In genomic region chr4:141429847-141430246, GRCm38 (mm10) we compare ENCODE assay signal across 9 mouse cellular contexts. TPM values are rescaled to one million over a fixed set of nuclear protein-coding genes. Genes with fewer than 3 reads are reported as not detected.
DNase-seq lines count a peak whose midpoint lies in the region; ATAC-seq and TF ChIP-seq lines count a peak whose summit lies in the region.
"Had no signal": no experiment of that assay in that cellular context is flagged by ENCODE, and none has a peak within 500 bp of the region (broad histone marks: within the 10 kb centered on the region; RNA-seq: fewer than 3 reads in every experiment).

No protein-coding gene starts in this region.

- DNase-seq in gastrocnemius, adult 2 months, result peak; percentile 68
- no peak for DNase-seq in gastrocnemius, postnatal 25 days
- DNase-seq in lung, adult 2 months, result no peak
- no peak for DNase-seq in lung, postnatal 14 days
- peak; percentile 42 for DNase-seq in embryo, embryonic 10 days (ENCODE audit: low spot score)
- peak; percentile 69 for DNase-seq in mesoderm, embryonic 11.5 days (ENCODE audit: low read depth, low spot score)
- no peak for DNase-seq in cerebellum, adult 8-10 months

- TF ChIP-seq CTCF in gastrocnemius, adult 2 months (IDR thresholded peaks at IDR 0.05), result peak; percentile 80
- peak; percentile 74 for TF ChIP-seq CTCF in lung, adult 2 months (IDR thresholded peaks at IDR 0.05; ENCODE audit: insufficient read depth, low read length)

- ATAC-seq in forebrain, embryonic 12.5 days (ENCODE audit: low FRiP score), result no peak

- no peak overlapping the region for H3K4me3 ChIP-seq in gastrocnemius, adult 2 months
- H3K4me3 ChIP-seq in lung, adult 2 months (replicated peaks; ENCODE audit: extremely low read depth, low read depth, low read length), result no peak overlapping the region
- no peak overlapping the region for H3K4me3 ChIP-seq in forebrain, embryonic 12.5 days (replicated peaks)

- H3K4me1 ChIP-seq in lung, adult 2 months (ENCODE audit: control insufficient read depth, insufficient read depth, low read length), result peaks cover 3% of the 10 kb centered on the region
- H3K4me1 ChIP-seq in forebrain, embryonic 12.5 days, result peaks cover 13% of the 10 kb centered on the region

- no peak for TF ChIP-seq POLR2A in lung, adult 2 months (IDR thresholded peaks at IDR 0.05; ENCODE audit: borderline replicate concordance, extremely low read depth, low read depth, low read length)

- no peaks in the 10 kb centered on the region for H3K9me3 ChIP-seq in forebrain, embryonic 12.5 days

- no peak overlapping the region for H3K4me2 ChIP-seq in forebrain, embryonic 12.5 days

- H3K36me3 ChIP-seq in forebrain, embryonic 12.5 days (replicated peaks), result no peaks in the 10 kb centered on the region

- peaks cover 17% of the 10 kb centered on the region for H3K27me3 ChIP-seq in forebrain, embryonic 12.5 days

- intact Hi-C loops in gastrocnemius, adult 2 months (cut with DNase I), result loop anchor here (1.0 to 5.0 kb wide), 2 partner anchors 24 to 77 kb away; no protein-coding TSS in a partner anchor

- no peak overlapping the region for H3K9ac ChIP-seq in forebrain, embryonic 12.5 days

- WGBS in lung, adult 2 months, result 48% methylated on average over 9 of the region's 9 CpGs
- WGBS in forebrain, embryonic 12.5 days, result 49% methylated on average over 9 of the region's 9 CpGs

- no peak overlapping the region for H3K27ac ChIP-seq in gastrocnemius, adult 2 months
- H3K27ac ChIP-seq in forebrain, embryonic 12.5 days, result no peak overlapping the region

RNA-seq across cellular contexts. Expression of gene Srarp, which starts 6.1 kb away (rescaled TPM):
- 1 to 10 TPM in 1 of 2 experiments, under 1 TPM in 1; 0.92 to 1.6 TPM for total RNA-seq in gastrocnemius, adult 2 months (2021)
- total RNA-seq in gastrocnemius, postnatal 25 days (2021), result 1 to 10 TPM in 1 of 2 experiments, under 1 TPM in 1; 0.91 to 1.0 TPM
- polyA plus RNA-seq in lung, adult 2 months (2012; rRNA removed), result 0.18 TPM in 1 of 2 replicates, not detected in the other
- polyA plus RNA-seq in forebrain, embryonic 12.5 days (2016; fragmentation: Nextera tagmentation; extraction: Ambion mirVana), result not detected in 2 replicates
- polyA plus RNA-seq: limb, embryonic 14.5 days had no signal

RNA-seq across cellular contexts. Expression of gene Hspb7, which starts 9.3 kb away (rescaled TPM):
- 100 to 1,000 TPM; 223 to 468 TPM for total RNA-seq in gastrocnemius, adult 2 months (2021)
- 1,000 to 10,000 TPM in 1 of 2 experiments, 100 to 1,000 TPM in 1; 347 to 1,168 TPM for total RNA-seq in gastrocnemius, postnatal 25 days (2021)
- 19.6 and 29.1 TPM in 2 replicates for polyA plus RNA-seq in lung, adult 2 months (2012; rRNA removed)
- polyA plus RNA-seq in forebrain, embryonic 12.5 days (2016; fragmentation: Nextera tagmentation; extraction: Ambion mirVana), result not detected in 2 replicates

RNA-seq across cellular contexts. Expression of gene Clcnkb, which starts 14.0 kb away (rescaled TPM):
- total RNA-seq in gastrocnemius, adult 2 months (2021), result under 1 TPM in 1 of 2 experiments, not detected in 1; 0.25 TPM
- not detected for total RNA-seq in gastrocnemius, postnatal 25 days (2021)
- polyA plus RNA-seq in lung, adult 2 months (2012; rRNA removed), result 0.20 TPM in 1 of 2 replicates, not detected in the other
- polyA plus RNA-seq in forebrain, embryonic 12.5 days (2016; fragmentation: Nextera tagmentation; extraction: Ambion mirVana), result not detected in 2 replicates

RNA-seq across cellular contexts. Expression of gene Zbtb17, which starts 14.6 kb away (rescaled TPM):
- 10 to 100 TPM; 30.2 to 30.6 TPM for total RNA-seq in gastrocnemius, adult 2 months (2021)
- 10 to 100 TPM; 24.7 to 25.5 TPM for total RNA-seq in gastrocnemius, postnatal 25 days (2021)
- polyA plus RNA-seq in lung, adult 2 months (2012; rRNA removed), result 30.9 and 38.6 TPM in 2 replicates
- 58.6 and 61.2 TPM in 2 replicates for polyA plus RNA-seq in forebrain, embryonic 12.5 days (2016; fragmentation: Nextera tagmentation; extraction: Ambion mirVana)

RNA-seq across cellular contexts. Expression of gene Clcnka, which starts 31.3 kb away (rescaled TPM):
- total RNA-seq in gastrocnemius, adult 2 months (2021), result not detected
- under 1 TPM; 0.35 to 0.51 TPM for total RNA-seq in gastrocnemius, postnatal 25 days (2021)
- 1.4 TPM in 1 of 2 replicates, not detected in the other for polyA plus RNA-seq in lung, adult 2 months (2012; rRNA removed)
- not detected in 2 replicates for polyA plus RNA-seq in forebrain, embryonic 12.5 days (2016; fragmentation: Nextera tagmentation; extraction: Ambion mirVana)

Comparison
In these comparisons a context has a peak if more than half of its experiments do, and no peak if none do; other contexts are left out.
1. DNase-seq: peak in gastrocnemius, adult 2 months (single experiment), embryo, embryonic 10 days (single experiment) and mesoderm, embryonic 11.5 days (single experiment); none in gastrocnemius, postnatal 25 days (single experiment), lung, adult 2 months (single experiment), lung, postnatal 14 days (single experiment) and cerebellum, adult 8-10 months (single experiment).